ENCODE assay signal across 14 mouse cellular contexts in genomic region chr12:73357736-73358135, GRCm38 (mm10).
"Had no signal": no experiment of that assay in that cellular context is flagged by ENCODE, and none has a peak within 500 bp of the region (broad histone marks: within the 10 kb centered on the region; RNA-seq: fewer than 3 reads in every experiment).

No protein-coding gene starts in this region.

- H3K27ac ChIP-seq: left cerebral cortex, adult 2 months; liver, embryonic 13.5 days; stomach, postnatal 0 days had no signal

- H3K36me3 ChIP-seq: liver, embryonic 13.5 days had no signal

- H3K4me2 ChIP-seq: liver, embryonic 13.5 days; midbrain, embryonic 11.5 days had no signal

- H3K27me3 ChIP-seq: liver, embryonic 13.5 days had no signal

- H3K9me3 ChIP-seq: liver, embryonic 13.5 days had no signal

- DNase-seq: kidney, adult 2 months; kidney, postnatal 10 days; kidney, postnatal 36 days; layer of hippocampus, postnatal 36 days; liver, embryonic 13.5 days; lung, adult 2 months; lung, postnatal 14 days; lung, postnatal 4 days; midbrain, embryonic 14.5 days; thymus, adult 18-20 months; thymus, postnatal 36 days had no signal

- H3K4me1 ChIP-seq: liver, embryonic 13.5 days had no signal

- H3K4me3 ChIP-seq: left cerebral cortex, adult 2 months; liver, embryonic 13.5 days had no signal

- H3K9ac ChIP-seq: liver, embryonic 13.5 days had no signal
